Mouse (Mus musculus) spleen, postnatal 14 days (tissue): Measurements from ENCODE around the gene Carmil1.

Experiments used
- DNase-seq, 2 experiments: peaks; one replicate each; pipeline ENCODE4 v3.0.0; 2021 to 2022; ENCODE audit warnings: low spot score in 2 of 2

The Carmil1 gene

DNA sequence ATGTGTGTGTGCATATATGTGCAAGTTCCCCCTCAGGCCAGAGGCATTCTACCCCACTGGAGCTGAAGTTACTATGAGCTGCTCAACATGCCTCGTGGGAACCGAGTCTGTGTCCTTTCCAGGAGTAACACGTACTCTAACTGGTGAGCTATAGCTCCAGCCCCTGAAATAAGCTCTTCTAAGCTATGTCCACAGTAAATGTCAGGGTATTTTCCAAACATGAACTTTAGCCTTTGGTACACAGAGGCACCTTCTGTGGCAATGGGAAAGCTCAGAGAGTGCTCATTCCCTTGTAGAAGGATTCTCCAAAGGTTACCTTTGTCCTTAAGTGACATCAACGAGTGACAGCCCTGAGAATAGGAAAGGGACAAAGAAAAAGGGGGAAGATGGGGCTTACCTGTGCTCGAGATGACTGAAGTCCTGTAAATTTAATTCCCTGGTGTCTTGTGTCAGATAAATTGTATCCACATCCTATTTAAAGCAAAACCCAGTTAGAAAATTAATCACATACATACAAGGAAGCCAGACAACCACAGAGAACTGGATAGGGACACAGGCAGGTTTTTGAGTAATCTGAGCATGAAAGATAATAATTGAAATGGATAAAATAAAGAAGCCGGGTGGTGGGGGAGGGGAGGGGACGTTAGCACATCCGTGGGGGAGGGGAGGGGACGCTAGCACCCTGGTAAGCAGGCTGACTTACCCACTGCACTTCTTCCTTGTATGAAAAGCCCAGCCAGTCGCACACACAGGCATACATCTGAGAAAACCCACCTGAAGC, 126.1 kb downstream of the Carmil1 start:
- no peak for DNase-seq

GRCm38 (mm10) chr13:24152610-24153009, 128.0 kb downstream of the Carmil1 start:
- no peak for DNase-seq

DNA sequence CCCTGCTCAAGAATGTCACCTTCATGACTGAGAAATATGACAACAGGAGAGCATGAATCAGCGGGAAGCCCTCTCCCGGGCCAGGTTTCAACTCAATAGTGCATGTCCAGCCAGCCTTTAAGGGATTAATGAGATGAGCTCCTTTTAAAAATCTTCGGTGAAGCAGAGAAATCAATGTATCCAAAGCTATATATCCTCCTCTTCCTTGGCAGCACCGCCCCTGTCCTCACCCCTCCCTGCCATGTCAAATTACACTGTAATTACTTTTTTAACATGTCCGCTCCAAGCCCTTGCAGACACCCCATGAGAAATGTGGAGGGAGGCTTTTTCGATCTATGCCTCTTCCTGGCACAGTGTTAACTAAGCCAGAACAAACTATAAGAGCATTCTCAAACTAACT, 129.3 kb downstream of the Carmil1 start:
- no peak for DNase-seq

- DNase-seq, result no peak
These were observed 132.0 kb downstream of the Carmil1 start for GRCm38 (mm10) chr13:24148549-24148948.

DNA sequence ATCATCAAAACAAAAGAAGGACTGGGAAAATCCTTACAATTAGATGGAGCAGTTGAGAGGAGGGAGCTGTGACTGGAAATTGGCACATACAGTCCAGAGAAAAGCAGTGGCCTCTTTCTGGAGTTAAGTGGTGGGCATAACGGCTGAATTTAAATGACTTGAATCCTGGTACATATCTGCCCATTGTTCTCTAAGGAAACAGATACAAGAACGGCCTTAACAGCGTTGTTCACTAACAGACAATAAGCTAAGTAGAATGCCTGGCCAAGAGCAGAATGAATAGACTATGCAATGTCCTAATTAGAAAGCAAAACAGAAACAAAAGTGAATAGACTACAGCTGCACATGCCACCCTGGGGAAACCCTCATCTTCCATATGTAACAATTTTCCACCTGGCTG, 133.6 kb downstream of the Carmil1 start:
- no peak for DNase-seq

GRCm38 (mm10) chr13:24146541-24146940, 134.1 kb downstream of the Carmil1 start:
- no peak for DNase-seq

DNA sequence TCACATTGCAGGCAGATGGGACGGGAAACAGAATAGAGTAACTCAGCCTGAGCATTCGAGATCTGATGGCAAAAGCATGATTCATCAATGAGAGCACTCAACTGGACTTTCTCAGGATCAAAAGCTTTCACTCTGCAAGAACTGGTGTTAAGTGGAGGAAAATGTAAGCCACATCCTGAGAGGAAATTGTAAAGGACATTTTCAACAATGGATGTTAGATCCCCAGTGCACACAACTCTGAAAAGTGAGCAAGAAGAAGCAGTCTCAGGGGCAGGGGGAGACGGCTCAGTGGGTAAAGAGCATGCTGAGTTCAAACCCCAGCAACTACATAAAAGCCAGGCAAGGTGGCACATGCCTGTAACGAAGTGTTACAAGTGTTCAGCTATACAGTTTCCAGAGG, 135.7 kb downstream of the Carmil1 start:
- no peak for DNase-seq

- no peak for DNase-seq
These were observed 136.5 kb downstream of the Carmil1 start for GRCm38 (mm10) chr13:24144141-24144540.

GRCm38 (mm10) chr13:24136836-24137235, 143.8 kb downstream of the Carmil1 start:
- no peak for DNase-seq

DNA sequence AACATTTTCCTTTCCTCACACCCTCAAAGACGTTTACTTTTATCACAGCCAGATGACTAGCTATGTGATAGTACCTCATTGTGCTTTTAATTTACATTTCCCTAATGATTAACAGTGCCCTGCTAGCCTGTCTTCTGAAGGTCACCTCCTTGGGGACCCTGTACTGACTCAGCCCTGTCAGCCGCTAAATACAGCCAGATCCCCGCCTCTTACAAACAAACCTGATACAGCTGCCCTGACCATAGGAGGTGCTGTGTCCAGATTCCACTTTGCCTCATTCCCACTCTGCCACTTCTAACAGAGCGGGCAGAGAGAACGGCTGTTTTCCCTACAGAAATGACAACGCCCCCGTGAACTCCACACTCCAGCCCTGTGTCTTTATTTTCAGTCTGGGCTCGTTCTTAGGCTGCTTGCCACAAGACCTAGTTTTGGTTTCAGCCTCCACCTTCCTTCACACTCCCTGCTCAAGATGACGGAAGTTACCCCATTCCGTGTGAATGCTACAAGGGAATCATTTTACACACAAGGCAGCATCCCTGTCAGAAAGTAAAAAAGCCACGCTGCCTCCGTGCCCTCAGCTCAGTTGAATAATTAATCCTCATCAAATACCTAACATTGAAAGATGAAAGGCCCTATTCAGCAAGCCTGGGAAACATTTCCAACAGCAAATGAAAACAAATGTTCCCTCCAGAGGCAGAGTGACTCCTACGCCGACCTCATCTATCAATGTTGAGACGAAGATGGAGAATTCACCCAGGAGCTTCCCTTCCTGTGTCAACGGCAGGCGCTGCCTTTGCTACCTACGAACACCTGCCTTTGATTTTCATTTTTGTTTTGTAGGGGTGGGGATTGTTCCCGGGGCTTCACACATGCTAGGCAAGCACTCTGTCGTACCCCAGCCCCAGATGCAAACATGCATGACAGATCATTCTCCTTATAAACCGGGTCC, 145.0 kb downstream of the Carmil1 start:
- no peak for DNase-seq

- DNase-seq, result no peak
These were observed 147.7 kb downstream of the Carmil1 start for GRCm38 (mm10) chr13:24132866-24133265.

DNA sequence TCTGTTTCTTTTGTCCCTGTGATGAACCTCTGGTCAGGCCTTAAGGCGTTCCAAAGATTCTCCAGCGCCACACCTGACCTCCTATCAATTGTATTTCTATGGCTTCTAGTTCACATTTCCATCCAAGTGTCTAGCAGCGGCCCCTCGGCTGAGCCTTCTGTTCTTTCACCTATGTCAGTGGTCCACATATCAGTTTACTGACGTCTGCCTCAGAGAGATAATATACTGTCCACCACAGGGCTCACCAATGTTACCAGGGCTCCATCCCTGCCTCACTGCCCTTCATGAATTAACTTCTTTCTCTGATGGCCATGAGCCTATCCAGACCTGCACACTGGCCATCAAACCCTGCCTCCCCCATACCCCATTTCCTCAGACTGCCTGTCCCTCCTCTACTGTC, 149.3 kb downstream of the Carmil1 start:
- no peak for DNase-seq

GRCm38 (mm10) chr13:24130741-24131140, 149.9 kb downstream of the Carmil1 start:
- no peak for DNase-seq

DNA sequence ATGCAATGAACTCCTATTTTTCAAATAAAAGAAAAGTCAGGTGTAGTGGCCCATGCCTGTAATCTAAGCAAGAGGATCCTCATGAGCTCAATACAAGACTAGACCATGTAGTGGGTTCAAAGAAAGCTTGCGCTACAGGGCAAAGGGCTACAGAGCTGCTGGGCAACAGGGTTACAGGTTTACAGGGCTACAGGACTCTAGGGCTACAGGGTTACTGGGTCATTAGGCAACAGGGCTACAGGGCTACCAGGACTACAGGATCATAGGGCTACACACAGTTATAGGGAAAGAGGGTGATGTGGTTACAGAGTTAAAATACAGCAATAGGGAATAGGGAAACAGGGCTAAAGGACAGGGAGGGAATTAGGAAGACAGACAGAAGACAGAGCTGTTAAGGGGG, 151.9 kb downstream of the Carmil1 start:
- DNase-seq, result no peak

DNA sequence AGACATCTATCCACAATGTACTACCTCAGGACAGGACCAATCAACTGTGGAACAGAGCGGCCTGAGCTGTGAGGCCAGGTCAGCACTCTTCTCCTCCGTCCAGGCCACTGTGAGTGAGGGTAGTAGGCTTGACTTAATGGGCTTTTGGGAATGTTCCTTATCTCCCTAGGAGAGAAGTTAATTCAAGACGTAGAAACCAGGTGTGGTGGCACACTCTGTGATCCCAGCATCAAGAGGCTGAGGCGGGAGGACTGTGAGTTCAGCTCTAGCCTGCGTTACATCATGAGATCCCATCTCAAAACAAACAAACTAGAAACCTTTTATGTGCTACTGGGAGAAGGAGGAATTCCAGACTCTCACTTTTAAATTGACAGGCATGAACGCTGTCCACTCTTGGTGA, 154.7 kb downstream of the Carmil1 start:
- no peak for DNase-seq

GRCm38 (mm10) chr13:24117181-24117812, 163.3 kb downstream of the Carmil1 start:
- no peak for DNase-seq

DNA sequence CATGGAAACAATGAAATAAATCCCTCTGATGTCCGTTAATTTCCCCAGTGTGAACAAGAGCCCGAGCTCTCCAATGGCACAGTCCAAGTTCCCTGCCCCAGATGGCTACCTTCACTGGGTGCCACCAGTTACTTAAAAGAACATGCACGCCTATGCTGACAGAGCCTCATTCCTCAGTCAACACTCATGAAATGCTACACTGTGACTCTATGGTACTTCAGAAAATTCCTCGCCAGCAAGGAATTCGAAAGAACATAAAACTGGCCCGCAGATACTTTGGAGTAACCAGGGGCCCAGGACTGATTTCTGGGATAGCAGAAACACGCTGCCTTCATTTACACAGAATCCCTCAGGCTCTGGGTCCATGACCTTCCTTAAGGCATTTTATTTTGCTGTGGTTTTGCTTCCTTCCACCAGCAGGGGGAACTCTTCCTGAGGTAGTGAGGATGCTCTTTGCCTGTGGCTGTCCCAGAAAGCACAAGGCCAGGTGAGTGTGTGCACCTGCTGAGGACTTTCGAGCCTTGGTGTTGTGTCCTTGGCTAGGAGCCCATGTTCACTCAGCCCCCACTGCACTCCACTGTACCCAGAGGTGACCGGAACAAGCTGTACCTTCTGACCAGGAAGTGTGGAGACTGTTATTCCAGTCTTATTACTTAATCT, 167.8 kb downstream of the Carmil1 start:
- peak in 1 of 2 experiments; percentile 24 for DNase-seq

DNA sequence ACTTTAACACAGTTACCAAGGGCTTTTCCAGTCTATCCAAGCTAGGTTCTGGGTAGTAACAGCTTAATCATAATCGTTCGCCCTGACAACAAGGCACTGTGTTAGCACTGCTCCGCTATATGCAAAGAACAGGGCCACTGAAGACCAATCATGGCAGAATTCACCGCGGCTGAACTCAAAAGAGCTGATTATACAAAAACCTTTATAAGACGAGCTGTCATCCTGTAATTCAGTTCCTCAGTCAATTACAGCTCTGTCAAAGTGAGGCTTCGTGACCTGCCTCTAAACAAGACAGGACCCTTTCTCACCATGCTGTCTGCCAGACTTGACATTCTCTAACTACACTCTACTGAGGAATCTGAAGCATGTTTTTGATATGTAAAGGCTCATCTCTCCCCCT, 170.3 kb downstream of the Carmil1 start:
- no peak for DNase-seq

DNA sequence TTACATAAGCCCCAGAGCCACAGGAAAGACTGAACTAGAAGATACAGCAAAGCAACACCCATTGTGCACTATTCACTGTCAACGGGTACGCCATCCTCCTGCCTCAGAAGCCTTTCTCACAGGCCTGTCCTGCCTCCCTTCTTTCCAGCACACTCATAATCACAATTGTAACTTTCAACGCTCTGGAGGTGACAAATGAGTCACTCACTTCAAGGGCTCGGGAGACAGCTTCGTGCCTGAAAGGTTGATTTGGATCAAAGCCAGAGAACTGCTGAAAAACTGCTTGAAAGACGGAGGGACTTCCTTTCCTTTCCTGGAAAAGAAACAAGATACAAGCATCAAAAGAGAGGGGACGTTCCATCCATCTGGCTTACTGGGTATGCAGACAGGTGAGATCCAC, 172.3 kb downstream of the Carmil1 start:
- no peak for DNase-seq

DNA sequence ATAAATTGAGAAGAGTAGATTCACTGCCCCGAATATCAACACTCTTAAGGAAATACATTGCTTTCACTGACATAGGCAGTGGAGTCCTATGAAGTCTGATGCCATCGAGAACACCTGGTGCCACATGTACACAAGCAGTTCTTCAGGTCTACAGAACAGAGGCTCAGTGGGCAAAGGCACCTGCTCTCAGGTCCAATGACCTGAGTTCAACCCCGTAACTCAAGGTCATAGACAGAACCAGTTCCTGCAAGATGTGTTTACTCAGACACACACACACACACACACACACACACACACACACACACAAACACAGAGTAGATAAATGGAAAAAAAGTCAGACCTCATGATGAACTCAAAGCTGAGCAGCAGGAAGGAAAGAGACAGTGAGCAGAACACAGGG, 173.5 kb downstream of the Carmil1 start:
- no peak for DNase-seq

DNA sequence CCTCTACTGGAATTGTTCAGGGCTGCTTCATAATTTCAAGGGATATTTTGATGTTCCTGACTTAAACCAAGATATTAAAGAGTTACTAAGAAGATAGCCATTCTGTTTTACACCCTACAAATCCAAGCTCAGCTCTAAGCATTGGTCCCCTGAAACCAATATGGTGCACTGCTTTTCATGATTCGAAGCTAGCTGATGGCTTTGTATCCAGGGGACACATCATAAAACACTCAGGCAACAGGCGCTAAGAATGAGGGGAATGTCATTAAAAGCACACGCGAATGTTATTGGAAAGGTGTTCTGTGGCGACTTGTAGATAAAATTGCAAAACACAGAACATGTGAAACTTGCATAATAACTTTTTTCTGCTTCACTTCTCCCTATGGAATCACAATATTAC, 174.8 kb downstream of the Carmil1 start:
- DNase-seq, result no peak

DNA sequence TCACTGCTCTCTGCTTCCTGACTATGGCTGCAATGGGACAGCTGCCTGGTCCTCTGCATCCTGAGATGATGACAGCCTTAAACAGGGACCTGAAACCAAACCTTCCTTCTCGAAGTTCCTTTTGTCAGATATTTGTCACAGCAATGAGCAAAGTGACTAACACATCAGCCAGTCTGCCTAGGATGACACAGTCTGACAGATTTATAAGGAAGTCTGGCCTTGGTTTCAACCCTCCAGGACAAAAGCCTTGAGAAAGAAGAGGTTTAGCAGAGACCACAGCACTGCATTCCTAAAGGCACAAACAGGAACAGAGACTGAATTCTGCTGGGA, 175.3 kb downstream of the Carmil1 start:
- no peak for DNase-seq
